Mouse (Mus musculus) liver, embryonic 12.5 days (tissue): Measurements from ENCODE around the gene Tmc2. TPM values are rescaled to one million over a fixed set of nuclear protein-coding genes. Genes with fewer than 3 reads are reported as not detected.

Source experiments
- ATAC-seq: fragments of 200-750 bp; cut with Nextera tagmentation; 2 replicates; pipeline ENCODE4 v1.8.0; 2017; ENCODE audit warnings: moderate number of reproducible peaks, mild to moderate bottlenecking, moderate library complexity
- H3K27ac ChIP-seq: fragments of 300-500 bp; sonication (generic); 2 replicates; pipeline ENCODE4 v1.5.1; 2016; ENCODE audit warnings: mild to moderate bottlenecking
- H3K27me3 ChIP-seq: fragments of 300-500 bp; sonication (generic); replicated peaks from 2 replicates; pipeline ENCODE4 v1.6.1; 2016; ENCODE audit warnings: mild to moderate bottlenecking, moderate library complexity
- H3K36me3 ChIP-seq: fragments of 300-500 bp; sonication (generic); 2 replicates; pipeline ENCODE4 v1.6.1; 2016; ENCODE audit warnings: mild to moderate bottlenecking, moderate library complexity
- H3K4me1 ChIP-seq: fragments of 300-500 bp; sonication (generic); 2 replicates; pipeline ENCODE4 v1.6.1; 2016
- H3K4me2 ChIP-seq: fragments of 300-500 bp; sonication (generic); 2 replicates; pipeline ENCODE4 v1.6.1; 2016; ENCODE audit warnings: mild to moderate bottlenecking, moderate library complexity
- H3K4me3 ChIP-seq: fragments of 300-500 bp; sonication (generic); 2 replicates; pipeline ENCODE4 v1.5.1; 2016; ENCODE audit warnings: mild to moderate bottlenecking, moderate library complexity
- H3K9ac ChIP-seq: fragments of 300-500 bp; sonication (generic); 2 replicates; pipeline ENCODE4 v1.6.1; 2016; ENCODE audit warnings: mild to moderate bottlenecking, moderate library complexity
- H3K9me3 ChIP-seq: fragments of 300-500 bp; sonication (generic); replicated peaks from 2 replicates; pipeline ENCODE4 v1.6.1; 2016; ENCODE audit warnings: mild to moderate bottlenecking, moderate library complexity
- WGBS: fragments of 180-500 bp; shearing (Covaris S2); methylation state at CpG from one replicate; pipeline ENCODE4 v1.1.7; 2016; ENCODE audit not compliant: insufficient replicate concordance; 5-methylcytosine and 5-hydroxymethylcytosine counted together
- polyA plus RNA-seq: library from polyadenylated mRNA; unstranded; fragments of >200 nt; fragmentation: Nextera tagmentation; extraction: Ambion mirVana; gene quantifications from 2 replicates; pipeline ENCODE4 v1.2.1, GENCODE M21; 2016

Tmc2 gene
- polyA plus RNA-seq, 1 experiment from 2014 or later, result not detected

- Histone ChIP-seq H3K4me2 (peak within 1 kb of the TSS; percentile 87), H3K4me1 (peaks cover 33% of the 10 kb centered on the region), H3K36me3 (peaks cover 35% of the 10 kb centered on the region)
These were observed 16.1 kb upstream of the Tmc2 start, which contains the start of gene Snrpb for GRCm38 (mm10) chr2:130178706-130179506. TSS of gene Snrpb (minus strand) at chr2:130179403.

GRCm38 (mm10) chr2:130179507-130180019, 15.4 kb upstream of the Tmc2 start:
- peak overlapping the region; percentile 88 for H3K27ac ChIP-seq
- H3K4me1 ChIP-seq, result peaks cover 33% of the 10 kb centered on the region

More at GRCm38 (mm10) chr2:130178706-130179506, 16.1 kb upstream of the Tmc2 start, which contains the start of gene Snrpb:
- under 1% methylated on average over 81 of the region's 81 CpGs for WGBS
- Histone ChIP-seq H3K27me3 (no peaks in the 10 kb centered on the region), H3K27ac (peak within 1 kb of the TSS; percentile 88), H3K4me3 (peak within 1 kb of the TSS; percentile 100), H3K9ac (peak within 1 kb of the TSS; percentile 99), H3K9me3 (no peaks in the 10 kb centered on the region)
- ATAC-seq, result peak; percentile 86

GRCm38 (mm10) chr2:130188391-130188790, 6.6 kb upstream of the Tmc2 start:
- no peak overlapping the region for H3K4me2 ChIP-seq
- ATAC-seq, result no peak

More at GRCm38 (mm10) chr2:130179507-130180019, 15.4 kb upstream of the Tmc2 start:
- peak; percentile 78 for ATAC-seq
- 3% methylated on average over 15 of the region's 15 CpGs for WGBS
- peak overlapping the region; percentile 87 for H3K4me2 ChIP-seq
- H3K9me3 ChIP-seq, result no peaks in the 10 kb centered on the region
- H3K9ac ChIP-seq, result peak overlapping the region; percentile 99
- H3K36me3 ChIP-seq, result peaks cover 28% of the 10 kb centered on the region
- H3K27me3 ChIP-seq, result 0 out of 2 replicates have a peak, but pooled peaks cover 5% of the 10 kb centered on the region
- peak overlapping the region; percentile 100 for H3K4me3 ChIP-seq

GRCm38 (mm10) chr2:130200961-130201360, 6.0 kb downstream of the Tmc2 start:
- no peaks in the 10 kb centered on the region for H3K4me1 ChIP-seq
- no peak for ATAC-seq
- no peak overlapping the region for H3K27ac ChIP-seq
- H3K36me3 ChIP-seq, result no peaks in the 10 kb centered on the region
- 70% methylated on average over 5 of the region's 5 CpGs for WGBS
- H3K9ac ChIP-seq, result no peak overlapping the region
- no peaks in the 10 kb centered on the region for H3K9me3 ChIP-seq
- 0 out of 2 replicates have a peak, but pooled peaks cover 6% of the 10 kb centered on the region for H3K27me3 ChIP-seq
- H3K4me2 ChIP-seq, result no peak overlapping the region
- H3K4me3 ChIP-seq, result no peak overlapping the region

More at GRCm38 (mm10) chr2:130188391-130188790, 6.6 kb upstream of the Tmc2 start:
- Histone ChIP-seq H3K4me3 (no peak overlapping the region), H3K36me3 (no peaks in the 10 kb centered on the region), H3K27ac (no peak overlapping the region), H3K9ac (no peak overlapping the region), H3K4me1 (no peaks in the 10 kb centered on the region), H3K9me3 (no peaks in the 10 kb centered on the region), H3K27me3 (0 out of 2 replicates have a peak, but pooled peaks cover 5% of the 10 kb centered on the region)
- 67% methylated on average over 12 of the region's 12 CpGs for WGBS

DNA sequence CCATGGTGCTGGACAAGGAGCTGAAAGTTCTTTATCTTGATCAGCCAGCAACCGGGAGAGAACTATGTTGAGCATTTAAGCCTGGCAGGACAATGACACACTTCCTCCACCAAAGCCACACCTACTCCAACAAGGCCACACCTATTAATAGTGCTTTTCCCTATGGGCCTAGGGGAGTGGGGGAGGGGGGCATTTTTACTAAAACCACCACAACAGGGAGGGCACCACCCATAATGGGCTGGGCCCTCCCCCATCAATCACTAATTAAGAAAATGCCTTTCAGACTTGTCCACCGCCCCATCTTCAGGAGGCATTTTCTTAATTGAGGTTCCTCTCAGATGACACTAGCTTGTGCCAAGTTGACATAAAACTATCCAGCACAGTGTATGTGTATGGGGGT, 12.4 kb downstream of the Tmc2 start:
- ATAC-seq, result no peak
- 42% methylated on average over 2 of the region's 2 CpGs for WGBS
- H3K27ac ChIP-seq, result no peak overlapping the region
- 0 out of 2 replicates have a peak, but pooled peaks cover 3% of the 10 kb centered on the region for H3K27me3 ChIP-seq
- H3K4me1 ChIP-seq, result no peaks in the 10 kb centered on the region
- H3K9me3 ChIP-seq, result no peaks in the 10 kb centered on the region
- H3K4me3 ChIP-seq, result no peak overlapping the region
- H3K9ac ChIP-seq, result no peak overlapping the region
- H3K36me3 ChIP-seq, result no peaks in the 10 kb centered on the region
- H3K4me2 ChIP-seq, result no peak overlapping the region

GRCm38 (mm10) chr2:130207996-130208395, 13.0 kb downstream of the Tmc2 start:
- Histone ChIP-seq H3K9me3 (no peaks in the 10 kb centered on the region), H3K4me1 (no peaks in the 10 kb centered on the region), H3K9ac (no peak overlapping the region), H3K36me3 (no peaks in the 10 kb centered on the region), H3K27ac (no peak overlapping the region), H3K4me3 (no peak overlapping the region), H3K4me2 (no peak overlapping the region), H3K27me3 (0 out of 2 replicates have a peak, but pooled peaks cover 3% of the 10 kb centered on the region)
- ATAC-seq, result no peak
- whole genome bisulfite sequencing, result 57% methylated on average over 3 of the region's 3 CpGs

DNA sequence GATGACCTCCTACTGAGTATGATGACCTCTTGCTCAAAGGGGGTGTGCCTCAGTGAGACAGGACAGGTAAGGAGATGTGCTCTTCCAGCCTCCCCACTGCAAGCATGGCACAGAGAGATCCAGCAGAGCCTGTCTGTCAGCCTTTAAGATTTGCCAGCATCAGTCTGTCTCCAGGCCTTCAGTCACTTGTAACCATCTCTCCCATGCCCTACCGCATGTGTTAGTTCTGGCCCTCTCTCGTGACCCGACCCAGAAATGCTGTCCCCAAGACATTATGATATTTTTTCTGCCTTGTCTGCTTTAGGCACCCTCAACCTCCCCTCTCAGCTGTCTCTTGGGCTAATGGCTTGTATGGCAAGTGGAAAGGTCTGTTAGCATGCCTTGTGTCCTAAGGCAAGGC, 14.6 kb downstream of the Tmc2 start:
- Histone ChIP-seq H3K9me3 (no peaks in the 10 kb centered on the region), H3K4me3 (no peak overlapping the region), H3K4me2 (no peak overlapping the region), H3K27me3 (no peaks in the 10 kb centered on the region), H3K27ac (no peak overlapping the region), H3K36me3 (no peaks in the 10 kb centered on the region), H3K9ac (no peak overlapping the region), H3K4me1 (no peaks in the 10 kb centered on the region)
- ATAC-seq, result no peak
- 68% methylated on average over 3 of the region's 3 CpGs for WGBS

DNA sequence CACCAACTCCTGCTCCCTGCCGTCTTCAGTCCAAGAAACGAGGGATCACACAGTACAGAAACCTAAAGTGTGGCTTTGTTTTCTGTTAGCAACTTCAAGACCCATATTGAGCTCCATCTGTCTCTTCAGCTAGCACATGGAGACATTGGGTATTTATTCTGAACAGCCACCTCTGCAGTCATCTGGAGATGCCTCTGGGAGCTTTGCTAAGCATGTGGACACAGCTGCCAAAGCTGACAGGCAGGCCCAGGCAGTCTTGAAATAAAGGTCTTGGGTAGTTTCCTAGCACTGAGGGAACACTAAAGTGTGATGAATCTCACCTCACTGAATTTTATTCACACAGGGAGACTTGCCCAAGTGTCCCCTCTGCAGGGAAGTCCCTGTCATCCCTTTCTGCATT, 16.6 kb downstream of the Tmc2 start:
- no peaks in the 10 kb centered on the region for H3K4me1 ChIP-seq
- H3K4me3 ChIP-seq, result no peak overlapping the region
- no peak overlapping the region for H3K4me2 ChIP-seq
- no peaks in the 10 kb centered on the region for H3K27me3 ChIP-seq
- ATAC-seq, result no peak
- H3K36me3 ChIP-seq, result no peaks in the 10 kb centered on the region
- no peaks in the 10 kb centered on the region for H3K9me3 ChIP-seq
- no peak overlapping the region for H3K27ac ChIP-seq
- no peak overlapping the region for H3K9ac ChIP-seq
- 74% methylated on average over 2 of the region's 2 CpGs for WGBS

GRCm38 (mm10) chr2:130246912-130247311, 51.9 kb downstream of the Tmc2 start:
- ATAC-seq, result no peak
- 37% methylated on average over 9 of the region's 9 CpGs for WGBS
- Histone ChIP-seq H3K27ac (no peak overlapping the region), H3K9me3 (no peaks in the 10 kb centered on the region), H3K9ac (no peak overlapping the region), H3K4me1 (peaks cover 19% of the 10 kb centered on the region), H3K4me2 (no peak overlapping the region), H3K4me3 (no peak overlapping the region), H3K36me3 (no peaks in the 10 kb centered on the region), H3K27me3 (no peaks in the 10 kb centered on the region)

- no peak overlapping the region for H3K4me3 ChIP-seq
- H3K9ac ChIP-seq, result peak overlapping the region; percentile 18
- no peaks in the 10 kb centered on the region for H3K36me3 ChIP-seq
- H3K27me3 ChIP-seq, result no peaks in the 10 kb centered on the region
- peaks cover 19% of the 10 kb centered on the region for H3K4me1 ChIP-seq
- H3K9me3 ChIP-seq, result no peaks in the 10 kb centered on the region
- peak overlapping the region; percentile 60; the same call in 1 of the 2 replicates for H3K27ac ChIP-seq
- peak; percentile 92 for ATAC-seq
- peak overlapping the region; percentile 41 for H3K4me2 ChIP-seq
- WGBS, result 32% methylated on average over 7 of the region's 7 CpGs
These were observed 53.2 kb downstream of the Tmc2 start for GRCm38 (mm10) chr2:130248226-130248625.

- Histone ChIP-seq H3K4me3 (no peak overlapping the region), H3K4me2 (no peak overlapping the region), H3K27me3 (no peaks in the 10 kb centered on the region), H3K9ac (no peak overlapping the region), H3K36me3 (no peaks in the 10 kb centered on the region), H3K27ac (no peak overlapping the region), H3K4me1 (peaks cover 27% of the 10 kb centered on the region), H3K9me3 (no peaks in the 10 kb centered on the region)
- no peak for ATAC-seq
- 41% methylated on average over 4 of the region's 4 CpGs for WGBS
These were observed 61.8 kb downstream of the Tmc2 start for GRCm38 (mm10) chr2:130256762-130257161.

DNA sequence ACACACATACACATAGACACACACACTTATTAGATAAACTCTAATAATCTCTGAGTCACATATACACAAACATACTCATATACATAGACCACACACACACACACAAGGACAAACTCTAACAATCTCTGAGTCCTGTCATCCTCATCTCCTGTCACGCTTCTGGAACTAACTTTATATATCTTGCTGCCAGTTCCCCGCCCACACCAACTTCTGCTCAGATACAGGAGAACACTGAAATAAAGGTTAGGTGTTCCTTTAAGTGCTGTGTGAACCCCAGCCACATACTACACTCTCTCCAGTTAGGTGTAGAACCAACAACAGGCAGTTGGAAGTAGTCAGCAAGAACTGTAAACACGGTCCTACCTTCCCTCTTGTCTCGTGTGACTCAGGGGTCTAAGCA, 65.8 kb downstream of the Tmc2 start:
- no peaks in the 10 kb centered on the region for H3K9me3 ChIP-seq
- H3K36me3 ChIP-seq, result no peaks in the 10 kb centered on the region
- no peak overlapping the region for H3K4me3 ChIP-seq
- no peaks in the 10 kb centered on the region for H3K27me3 ChIP-seq
- WGBS, result 66% methylated on average over 4 of the region's 4 CpGs
- ATAC-seq, result no peak
- H3K4me1 ChIP-seq, result peaks cover 68% of the 10 kb centered on the region
- 0 out of 2 replicates have a peak overlapping the region, but pooled peaks have one; percentile 18 for H3K9ac ChIP-seq
- no peak overlapping the region for H3K27ac ChIP-seq
- H3K4me2 ChIP-seq, result 0 out of 2 replicates have a peak overlapping the region, but pooled peaks have one; percentile 27
